In the genomic region with DNA sequence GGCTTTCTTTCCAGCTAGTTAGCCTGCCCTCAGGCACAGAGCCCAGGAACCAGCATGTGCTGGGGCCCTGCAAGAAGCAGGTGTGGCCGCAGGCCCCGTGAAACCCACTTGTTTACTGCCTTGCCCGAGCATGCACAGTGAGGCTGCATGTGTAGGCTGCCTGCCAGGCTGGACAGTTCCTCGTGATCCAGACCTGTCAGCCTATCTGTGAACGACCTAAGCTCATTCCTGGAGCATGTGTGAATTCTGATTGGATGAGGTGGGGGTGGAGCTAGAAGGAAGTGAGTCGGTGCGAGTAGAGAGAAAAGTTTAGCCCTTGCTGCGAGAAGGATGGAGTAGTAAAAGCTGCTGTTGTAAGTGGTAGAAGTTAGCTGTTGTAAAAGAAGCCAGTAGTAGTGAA, we compare ENCODE assay signal across 8 mouse cellular contexts. TPM values are rescaled to one million over a fixed set of nuclear protein-coding genes. Genes with fewer than 3 reads are reported as not detected.
DNase-seq lines count a peak whose midpoint lies in the region; ATAC-seq and TF ChIP-seq lines count a peak whose summit lies in the region.
"Not testable (repeated sequence)": the region's sequence is repeated elsewhere in the genome, so short reads cannot be mapped to it uniquely, and the experiment has no call there.
"Had no signal": no experiment of that assay in that cellular context is flagged by ENCODE, and none has a peak within 500 bp of the region (broad histone marks: within the 10 kb centered on the region; RNA-seq: fewer than 3 reads in every experiment).

No protein-coding gene starts in this region.

- not testable (repeated sequence) for TF ChIP-seq EP300 in heart, postnatal 0 days (IDR thresholded peaks at IDR 0.05; ENCODE audit: low read depth)

- peak; percentile 20; the same call in 1 of the 2 replicates for ATAC-seq in heart, postnatal 0 days (ENCODE audit: insufficient read depth, low read depth)
- not testable (repeated sequence) for ATAC-seq in limb, embryonic 12.5 days (ENCODE audit: insufficient number of reproducible peaks, insufficient read depth, low FRiP score, low TSS enrichment, low read depth)

- peaks cover 14% of the 10 kb centered on the region for H3K36me3 ChIP-seq in heart, postnatal 0 days (replicated peaks; ENCODE audit: control insufficient read depth, insufficient read depth, low read length)
- not testable (repeated sequence) for H3K36me3 ChIP-seq in kidney, adult 2 months (ENCODE audit: control insufficient read depth, insufficient read depth, low read length)
- peaks cover 26% of the 10 kb centered on the region for H3K36me3 ChIP-seq in limb, embryonic 12.5 days

- not testable (repeated sequence) for H3K4me1 ChIP-seq in heart, postnatal 0 days (ENCODE audit: control insufficient read depth, insufficient read depth); limb, embryonic 12.5 days (replicated peaks)
- H3K4me1 ChIP-seq in kidney, adult 2 months (ENCODE audit: control insufficient read depth, insufficient read depth, low read length), result peaks cover 18% of the 10 kb centered on the region

- not testable (repeated sequence) for H3K9me3 ChIP-seq in heart, postnatal 0 days (replicated peaks; ENCODE audit: control insufficient read depth, low read length); limb, embryonic 12.5 days

- H3K4me2 ChIP-seq in heart, postnatal 0 days (ENCODE audit: low read depth, low read length); limb, embryonic 12.5 days: not testable (repeated sequence)

- H3K4me3 ChIP-seq in heart, postnatal 0 days (ENCODE audit: low read depth, low read length); kidney, adult 2 months (ENCODE audit: insufficient read depth, low read depth, low read length); limb, embryonic 12.5 days (replicated peaks): not testable (repeated sequence)

- not testable (repeated sequence) for TF ChIP-seq POLR2A in kidney, adult 2 months (IDR thresholded peaks at IDR 0.05; ENCODE audit: low read depth, low read length)

- not testable (repeated sequence) for H3K27me3 ChIP-seq in heart, postnatal 0 days (ENCODE audit: control insufficient read depth, insufficient read depth, low read length); kidney, adult 2 months (replicated peaks; ENCODE audit: control insufficient read depth, insufficient read depth, low read length); limb, embryonic 12.5 days

- WGBS in heart, postnatal 0 days, result 37% methylated on average over 7 of the region's 8 CpGs
- 42% methylated on average over 8 of the region's 8 CpGs for WGBS in kidney, adult 2 months
- 23% methylated on average over 8 of the region's 8 CpGs for WGBS in limb, embryonic 12.5 days

- not testable (repeated sequence) for H3K27ac ChIP-seq in heart, postnatal 0 days (ENCODE audit: low read depth)
- peak overlapping the region; percentile 74 for H3K27ac ChIP-seq in kidney, adult 2 months (ENCODE audit: insufficient read depth, low read depth, low read length)
- 0 out of 2 replicates have a peak overlapping the region, but pooled peaks have one; percentile 23 for H3K27ac ChIP-seq in limb, embryonic 12.5 days

- not testable (repeated sequence) for TF ChIP-seq CTCF in heart, postnatal 0 days (IDR thresholded peaks at IDR 0.05; ENCODE audit: low read depth); kidney, adult 2 months (conservative IDR thresholded peaks at IDR 0.05; ENCODE audit: insufficient read depth, insufficient read length, low read depth, low read length)

- DNase-seq in heart, postnatal 0 days (ENCODE audit: low spot score), result not testable (repeated sequence)
- peak; percentile 52 for DNase-seq in kidney, adult 11 months
- peak; percentile 65 for DNase-seq in kidney, adult 2 months
- DNase-seq in kidney, adult 8-10 months, result peak; percentile 44 to 48
- DNase-seq in kidney, adult 9 months, result peak; percentile 73
- DNase-seq in kidney, postnatal 36 days, result peak; percentile 19 to 41

- H3K9ac ChIP-seq in heart, postnatal 0 days (replicated peaks; ENCODE audit: low read depth, low read length); limb, embryonic 12.5 days (replicated peaks): not testable (repeated sequence)

RNA-seq across cellular contexts. Expression of a gene that starts 16.0 kb away (rescaled TPM):
- total RNA-seq in heart, postnatal 0 days (2014; rRNA removed; ENCODE audit: low replicate concordance), result 0.15 and 0.23 TPM in 2 replicates
- 0.16 and 0.23 TPM in 2 replicates for polyA plus RNA-seq in heart, postnatal 0 days (2015; fragmentation: Nextera tagmentation; extraction: Ambion mirVana)
- polyA plus RNA-seq in kidney, adult 2 months (2012; rRNA removed), result 0.17 and 0.35 TPM in 2 replicates
- 0.34 and 0.45 TPM in 2 replicates for polyA plus RNA-seq in limb, embryonic 12.5 days (2016; fragmentation: Nextera tagmentation; extraction: Ambion mirVana)
- polyA plus RNA-seq: G1E had no signal

RNA-seq across cellular contexts. Expression of a gene that starts 40.3 kb away (rescaled TPM):
- 1.6 and 2.9 TPM in 2 replicates for total RNA-seq in heart, postnatal 0 days (2014; rRNA removed; ENCODE audit: low replicate concordance)
- 3.7 and 4.4 TPM in 2 replicates for polyA plus RNA-seq in heart, postnatal 0 days (2015; fragmentation: Nextera tagmentation; extraction: Ambion mirVana)
- 38.6 and 43.5 TPM in 2 replicates for polyA plus RNA-seq in kidney, adult 2 months (2012; rRNA removed)
- 9.4 and 9.6 TPM in 2 replicates for polyA plus RNA-seq in limb, embryonic 12.5 days (2016; fragmentation: Nextera tagmentation; extraction: Ambion mirVana)
